Mouse (Mus musculus) heart, embryonic 16.5 days (tissue): ENCODE results near the gene Btk. TPM values are rescaled to one million over a fixed set of nuclear protein-coding genes. Genes with fewer than 3 reads are reported as not detected.

ENCODE experiments used
- ATAC-seq: fragments of 200-750 bp; cut with Nextera tagmentation; replicated peaks from 2 replicates; pipeline ENCODE4 v1.8.0; 2017; ENCODE audit warnings: moderate number of reproducible peaks; ENCODE audit not compliant: insufficient read depth, low FRiP score; ENCODE audit errors: extremely low read depth
- H3K27ac ChIP-seq: fragments of 300-500 bp; sonication (generic); 2 replicates; pipeline ENCODE4 v1.5.1; 2014; ENCODE audit warnings: mild to moderate bottlenecking, low read length, control low read depth, moderate library complexity
- H3K27me3 ChIP-seq: fragments of 300-500 bp; sonication (generic); 2 replicates; pipeline ENCODE4 v1.6.1; 2014; ENCODE audit warnings: low read length, mixed read lengths; ENCODE audit not compliant: control insufficient read depth, insufficient read depth
- H3K36me3 ChIP-seq: fragments of 300-500 bp; sonication (generic); 2 replicates; pipeline ENCODE4 v1.6.1; 2014; ENCODE audit not compliant: control insufficient read depth, insufficient read depth
- H3K4me1 ChIP-seq: fragments of 300-500 bp; sonication (generic); 2 replicates; pipeline ENCODE4 v1.6.1; 2014; ENCODE audit warnings: low read length, mixed read lengths; ENCODE audit not compliant: control insufficient read depth, insufficient read depth
- H3K4me2 ChIP-seq: fragments of 300-500 bp; sonication (generic); 2 replicates; pipeline ENCODE4 v1.6.1; 2014; ENCODE audit warnings: low read depth, mild to moderate bottlenecking, control low read depth, low read length
- H3K4me3 ChIP-seq: fragments of 300-500 bp; sonication (generic); 2 replicates; pipeline ENCODE4 v1.5.1; 2014; ENCODE audit warnings: mild to moderate bottlenecking, control low read depth, low read length
- H3K9ac ChIP-seq: fragments of 300-500 bp; sonication (generic); 2 replicates; pipeline ENCODE4 v1.6.1; 2014; ENCODE audit warnings: low read length, control low read depth
- H3K9me3 ChIP-seq: fragments of 300-500 bp; sonication (generic); replicated peaks from 2 replicates; pipeline ENCODE4 v1.6.1; 2016; ENCODE audit warnings: low read length; ENCODE audit not compliant: control insufficient read depth
- WGBS: fragments of 180-500 bp; shearing (Covaris S2); extraction: QIAGEN DNeasy Blood & Tissue Kit; methylation state at CpG from one replicate; pipeline ENCODE4 v1.1.7; 2014; 5-methylcytosine and 5-hydroxymethylcytosine counted together
- polyA plus RNA-seq: library from polyadenylated mRNA; unstranded; fragments of >200 nt; fragmentation: Nextera tagmentation; extraction: Ambion mirVana; gene quantifications from 2 replicates; pipeline ENCODE4 v1.2.1, GENCODE M21; 2015

Gene Btk
- polyA plus RNA-seq, 1 experiment from 2014 or later, result 1.6 TPM

DNA sequence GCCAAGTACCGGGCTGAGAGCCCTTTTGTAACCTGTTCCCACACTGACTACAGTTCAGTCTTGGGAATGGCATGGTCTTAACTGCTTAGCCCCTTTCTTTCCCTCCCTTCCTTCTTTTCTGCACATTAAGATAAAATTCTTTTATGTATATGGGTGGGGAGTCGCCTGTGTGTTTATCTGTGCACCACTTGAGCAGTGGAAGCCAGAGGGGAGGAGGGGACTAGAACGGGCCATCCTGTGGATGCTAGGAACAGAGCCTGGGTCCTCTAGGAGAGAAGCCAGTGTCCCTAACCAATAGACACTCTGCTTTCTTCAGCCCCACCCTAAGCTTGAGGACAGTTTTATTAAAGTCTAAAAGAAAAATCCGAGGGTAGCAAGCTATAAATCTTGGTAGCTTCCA is 27.6 kb upstream of the Btk start:
- 58% methylated on average over 4 of the region's 4 CpGs for WGBS
- ATAC-seq, result no peak
- H3K9me3 ChIP-seq, result no peaks in the 10 kb centered on the region
- H3K36me3 ChIP-seq, result 0 out of 2 replicates have a peak, but pooled peaks cover 3% of the 10 kb centered on the region
- no peak overlapping the region for H3K27ac ChIP-seq
- H3K9ac ChIP-seq, result no peak overlapping the region
- no peaks in the 10 kb centered on the region for H3K4me1 ChIP-seq
- no peaks in the 10 kb centered on the region for H3K27me3 ChIP-seq
- H3K4me3 ChIP-seq, result no peak overlapping the region
- no peak overlapping the region for H3K4me2 ChIP-seq

DNA sequence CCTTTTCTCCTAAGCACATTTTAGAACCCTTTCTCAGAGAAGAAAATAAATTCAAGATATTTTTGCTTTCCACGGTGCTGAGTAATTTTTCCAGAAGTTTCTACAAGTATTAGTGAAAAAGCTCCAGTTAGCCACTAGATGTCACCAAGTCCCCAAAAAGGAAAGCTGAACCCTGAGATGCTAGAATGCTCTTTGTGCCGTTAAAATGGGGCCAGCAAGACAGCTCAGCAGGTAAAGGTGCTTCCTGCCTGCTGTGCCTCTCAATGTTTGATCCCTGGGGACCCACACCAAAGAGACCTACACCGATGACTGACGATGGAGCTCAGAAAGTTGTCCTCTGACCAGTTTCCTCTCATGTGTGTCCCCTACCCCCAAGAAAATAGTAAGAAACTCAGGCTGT is 26.1 kb upstream of the Btk start:
- no peak for ATAC-seq

DNA sequence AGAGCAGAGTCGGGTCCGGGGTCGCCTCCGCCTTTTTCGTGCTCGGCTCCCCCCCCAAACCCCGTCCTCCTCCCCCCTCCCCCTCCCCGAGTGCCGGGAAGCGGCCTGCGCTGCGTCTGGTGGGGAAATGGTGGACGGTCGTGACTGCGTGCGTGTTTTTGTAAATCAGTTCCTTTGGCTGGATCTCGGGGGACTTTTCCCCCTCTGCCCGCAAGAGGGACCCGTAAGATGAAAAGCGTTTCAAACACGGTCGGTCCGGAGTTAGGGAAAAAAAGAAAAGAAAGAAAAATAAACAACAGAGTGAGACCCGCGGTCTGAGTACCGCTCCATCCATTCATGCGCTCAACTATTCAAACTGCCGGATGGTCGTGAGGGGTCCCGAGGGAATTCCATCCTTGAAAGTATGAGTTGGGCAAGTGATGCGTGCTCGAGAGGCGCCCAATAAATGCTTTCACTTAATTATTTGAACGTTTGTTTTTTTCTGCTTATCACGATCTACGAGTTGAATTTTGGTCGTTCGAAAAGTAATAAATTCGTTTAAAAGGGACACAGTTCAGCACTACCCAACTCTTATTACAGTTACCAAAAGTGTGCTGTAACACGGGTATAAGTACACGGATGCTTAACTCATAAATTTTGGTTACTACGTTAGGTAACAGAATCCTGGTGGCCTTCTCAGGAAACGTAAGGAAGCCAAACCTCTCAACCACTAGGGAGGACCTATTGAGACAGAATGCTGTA is 18.2 kb upstream of the Btk start:
- peak overlapping the region; percentile 60 for H3K4me3 ChIP-seq
- no peaks in the 10 kb centered on the region for H3K36me3 ChIP-seq
- peak overlapping the region; percentile 90 for H3K27ac ChIP-seq
- peak; percentile 82 for ATAC-seq
- peak overlapping the region; percentile 69 for H3K4me2 ChIP-seq
- H3K27me3 ChIP-seq, result no peaks in the 10 kb centered on the region
- H3K9me3 ChIP-seq, result no peaks in the 10 kb centered on the region
- H3K9ac ChIP-seq, result peak overlapping the region; percentile 78
- H3K4me1 ChIP-seq, result peaks cover 4% of the 10 kb centered on the region; the same call in 1 of the 2 replicates
- WGBS, result 14% methylated on average over 39 of the region's 43 CpGs

More for the DNA sequence above, 26.1 kb upstream of the Btk start:
- Histone ChIP-seq H3K9ac (no peak overlapping the region), H3K36me3 (0 out of 2 replicates have a peak, but pooled peaks cover 3% of the 10 kb centered on the region), H3K4me3 (no peak overlapping the region), H3K9me3 (no peaks in the 10 kb centered on the region), H3K27me3 (no peaks in the 10 kb centered on the region), H3K4me1 (no peaks in the 10 kb centered on the region), H3K4me2 (no peak overlapping the region), H3K27ac (no peak overlapping the region)
- WGBS, result 39% methylated on average over 4 of the region's 4 CpGs

DNA sequence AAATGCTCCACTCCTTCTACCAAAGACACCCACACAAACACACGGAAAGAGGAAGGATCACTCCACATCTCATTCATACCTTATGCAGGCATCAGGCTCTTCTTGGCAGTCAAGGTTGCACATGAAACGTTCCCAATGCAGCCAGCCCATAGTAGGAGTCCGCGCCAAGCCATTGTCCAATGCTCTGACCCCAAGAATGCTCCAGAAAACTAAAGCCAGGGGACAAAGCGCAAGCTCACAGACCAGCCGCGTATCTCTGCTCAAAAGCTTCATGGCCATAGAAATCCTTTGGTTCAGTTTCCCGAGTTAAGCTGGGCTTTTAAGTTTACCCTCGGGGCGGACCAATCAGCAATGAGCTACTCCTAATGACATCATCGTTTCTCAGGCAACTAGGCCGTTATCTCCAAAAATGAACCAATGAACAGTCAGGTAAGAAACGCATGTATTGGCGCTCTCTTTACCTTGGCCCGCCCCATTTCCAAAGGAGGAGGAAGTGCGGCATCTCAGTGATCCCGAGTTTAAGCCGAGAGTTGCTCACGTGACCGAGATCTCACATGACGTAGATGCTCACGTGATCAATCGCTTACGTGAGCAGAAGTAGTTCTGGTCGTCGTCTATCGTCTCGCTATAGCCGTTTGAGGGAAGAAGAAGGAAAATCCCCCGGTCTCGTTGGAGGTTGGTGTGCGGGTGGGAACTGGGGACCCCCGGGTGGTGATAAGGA is 17.4 kb upstream of the Btk start, which contains the start of the genes Gla and Hnrnph2:
TSS of gene Gla (minus strand) at position 467 of the 721 bp plus-strand sequence.
TSS of gene Hnrnph2 (plus strand) at position 521 of the 721 bp plus-strand sequence.
- Histone ChIP-seq H3K4me3 (peak within 1 kb of the TSS; percentile 60), H3K27me3 (no peaks in the 10 kb centered on the region), H3K36me3 (no peaks in the 10 kb centered on the region), H3K4me2 (peak within 1 kb of the TSS; percentile 69), H3K4me1 (peaks cover 4% of the 10 kb centered on the region; the same call in 1 of the 2 replicates), H3K27ac (peak within 1 kb of the TSS; percentile 90), H3K9me3 (no peaks in the 10 kb centered on the region), H3K9ac (peak within 1 kb of the TSS; percentile 78)
- ATAC-seq, result peak; percentile 97
- WGBS, result 7% methylated on average over 33 of the region's 33 CpGs

- no peak for ATAC-seq
- Histone ChIP-seq H3K4me2 (peak overlapping the region; percentile 67), H3K9ac (peak overlapping the region; percentile 52), H3K27ac (peak overlapping the region; percentile 67), H3K36me3 (no peaks in the 10 kb centered on the region), H3K27me3 (no peaks in the 10 kb centered on the region), H3K4me3 (peak overlapping the region; percentile 60), H3K9me3 (no peaks in the 10 kb centered on the region), H3K4me1 (peaks cover 4% of the 10 kb centered on the region; the same call in 1 of the 2 replicates)
- WGBS, result 27% methylated on average over 10 of the region's 10 CpGs
Observed at GRCm38 (mm10) chrX:134599922-134600565, 16.7 kb upstream of the Btk start.

DNA sequence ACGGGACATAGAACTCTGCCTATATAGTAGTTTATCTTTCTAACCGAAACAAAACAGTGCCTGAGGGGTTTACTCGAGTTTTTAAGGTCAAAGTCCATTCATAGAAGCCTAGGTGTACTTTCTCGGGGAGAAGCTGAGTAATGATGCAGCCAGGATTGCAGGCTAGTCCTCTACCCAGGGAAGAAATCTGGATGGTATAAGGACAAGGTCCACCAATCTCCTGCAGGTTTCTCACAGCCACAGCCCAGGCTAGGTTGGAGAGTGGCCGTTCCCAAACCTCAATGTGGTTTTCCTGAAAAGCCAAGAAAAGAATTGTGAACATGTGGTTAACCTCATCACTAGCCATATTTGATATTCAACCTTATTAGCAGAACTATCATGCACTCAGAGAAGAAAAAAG is 6.5 kb upstream of the Btk start:
- Histone ChIP-seq H3K36me3 (peaks cover 5% of the 10 kb centered on the region; the same call in 1 of the 2 replicates), H3K27ac (no peak overlapping the region), H3K4me3 (no peak overlapping the region), H3K9me3 (no peaks in the 10 kb centered on the region), H3K4me2 (no peak overlapping the region), H3K4me1 (peaks cover 4% of the 10 kb centered on the region), H3K9ac (no peak overlapping the region), H3K27me3 (no peaks in the 10 kb centered on the region)
- 59% methylated on average over 5 of the region's 5 CpGs for WGBS
- no peak for ATAC-seq

- 85% methylated on average over 3 of the region's 3 CpGs for WGBS
- H3K9me3 ChIP-seq, result no peaks in the 10 kb centered on the region
- ATAC-seq, result no peak
- peaks cover 4% of the 10 kb centered on the region for H3K4me1 ChIP-seq
- H3K27ac ChIP-seq, result no peak overlapping the region
- H3K36me3 ChIP-seq, result peaks cover 5% of the 10 kb centered on the region; the same call in 1 of the 2 replicates
- no peak overlapping the region for H3K4me2 ChIP-seq
- no peak overlapping the region for H3K9ac ChIP-seq
- no peak overlapping the region for H3K4me3 ChIP-seq
- no peaks in the 10 kb centered on the region for H3K27me3 ChIP-seq
Observed at GRCm38 (mm10) chrX:134588997-134589396, 5.6 kb upstream of the Btk start.

GRCm38 (mm10) chrX:134588261-134588660 is 4.9 kb upstream of the Btk start:
- H3K9ac ChIP-seq, result no peak overlapping the region
- ATAC-seq, result no peak

More at GRCm38 (mm10) chrX:134588261-134588660, 4.9 kb upstream of the Btk start:
- Histone ChIP-seq H3K4me2 (no peak overlapping the region), H3K27me3 (no peaks in the 10 kb centered on the region), H3K27ac (no peak overlapping the region), H3K4me3 (no peak overlapping the region), H3K36me3 (peaks cover 5% of the 10 kb centered on the region; the same call in 1 of the 2 replicates), H3K4me1 (peaks cover 4% of the 10 kb centered on the region), H3K9me3 (no peaks in the 10 kb centered on the region)
- 78% methylated on average over 4 of the region's 4 CpGs for WGBS
